Mouse (Mus musculus) forebrain, embryonic 11.5 days (tissue): ENCODE measurements at regions not wholly inside any gene's neighbourhood (a gene's known extent, or its start where the extent isn't known, plus 50 kb on each side); places are given as distances from the start of the nearest gene placed in this dataset.

Source experiments
- ATAC-seq: fragments of 200-750 bp; cut with Nextera tagmentation; replicated peaks from 2 replicates; pipeline ENCODE4 v1.8.0; 2017; ENCODE audit warnings: moderate TSS enrichment; ENCODE audit not compliant: low FRiP score
- DNase-seq: peaks from one replicate; pipeline ENCODE4 v3.0.0-alpha.2; 2017; ENCODE audit warnings: low spot score
- H3K27ac ChIP-seq: fragments of 300-500 bp; sonication (generic); 2 replicates; pipeline ENCODE4 v1.5.1; 2014; ENCODE audit warnings: low read depth, low read length
- H3K27me3 ChIP-seq: fragments of 300-500 bp; sonication (generic); 2 replicates; pipeline ENCODE4 v1.6.1; 2014; ENCODE audit warnings: mild to moderate bottlenecking, low read length, mixed read lengths; ENCODE audit not compliant: control insufficient read depth, insufficient read depth
- H3K36me3 ChIP-seq: fragments of 300-500 bp; sonication (generic); 2 replicates; pipeline ENCODE4 v1.6.1; 2014; ENCODE audit warnings: mild to moderate bottlenecking, low read length, moderate library complexity, mixed read lengths; ENCODE audit not compliant: control insufficient read depth, insufficient read depth
- H3K4me1 ChIP-seq: fragments of 300-500 bp; sonication (generic); replicated peaks from 2 replicates; pipeline ENCODE4 v1.6.1; 2014; ENCODE audit warnings: low read length, mixed read lengths; ENCODE audit not compliant: control insufficient read depth, insufficient read depth
- H3K4me2 ChIP-seq: fragments of 300-500 bp; sonication (generic); 2 replicates; pipeline ENCODE4 v1.6.1; 2014; ENCODE audit warnings: low read depth, mild to moderate bottlenecking, low read length, moderate library complexity, mixed read lengths; ENCODE audit not compliant: severe bottlenecking
- H3K4me3 ChIP-seq: fragments of 300-500 bp; sonication (generic); 2 replicates; pipeline ENCODE4 v1.5.1; 2014; ENCODE audit warnings: low read depth, low read length
- H3K9ac ChIP-seq: fragments of 300-500 bp; sonication (generic); 2 replicates; pipeline ENCODE4 v1.6.1; 2014; ENCODE audit warnings: low read length
- H3K9me3 ChIP-seq: fragments of 300-500 bp; sonication (generic); 2 replicates; pipeline ENCODE4 v1.6.1; 2016; ENCODE audit warnings: low read length, mixed read lengths; ENCODE audit not compliant: control insufficient read depth
- WGBS: fragments of 180-500 bp; shearing (Covaris S2); extraction: QIAGEN DNeasy Blood & Tissue Kit; methylation state at CpG from one replicate; pipeline ENCODE4 v1.1.7; 2014; 5-methylcytosine and 5-hydroxymethylcytosine counted together

DNA sequence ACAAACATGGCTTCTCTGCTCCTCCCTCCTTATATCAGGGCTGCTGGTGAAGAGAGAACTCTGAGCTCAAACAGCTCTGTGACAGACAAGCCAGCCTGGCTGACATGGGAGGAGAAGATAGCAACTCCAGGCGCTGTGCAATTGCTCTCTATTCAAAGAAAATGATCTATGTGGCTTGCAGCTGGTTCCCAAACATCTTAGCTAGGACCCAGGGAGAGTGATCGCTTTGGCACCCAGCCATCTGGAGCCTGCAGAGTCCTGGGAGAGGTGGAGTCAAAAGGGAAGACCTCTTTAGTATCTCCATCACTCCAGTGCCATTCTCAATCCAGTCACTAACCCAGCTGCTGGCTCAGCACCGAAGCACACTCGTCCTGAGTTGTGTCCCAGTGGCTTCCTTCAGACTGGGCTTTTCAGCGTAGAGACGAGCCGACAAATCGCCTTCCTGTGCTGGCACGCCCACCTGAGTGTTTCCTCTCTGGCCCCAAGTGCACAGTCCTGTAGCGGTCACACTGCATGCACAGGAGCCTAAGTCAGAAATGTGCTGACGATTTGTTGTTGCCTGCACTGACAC, 145.1 kb upstream of the Phyhipl start:
- 82% methylated on average over 11 of the region's 11 CpGs for WGBS
- Histone ChIP-seq H3K9me3 (no peaks in the 10 kb centered on the region), H3K4me2 (no peak overlapping the region), H3K4me1 (no peaks in the 10 kb centered on the region), H3K27ac (no peak overlapping the region), H3K36me3 (no peaks in the 10 kb centered on the region), H3K27me3 (no peaks in the 10 kb centered on the region), H3K4me3 (no peak overlapping the region), H3K9ac (no peak overlapping the region)
- DNase-seq (no peak), ATAC-seq (no peak)

DNA sequence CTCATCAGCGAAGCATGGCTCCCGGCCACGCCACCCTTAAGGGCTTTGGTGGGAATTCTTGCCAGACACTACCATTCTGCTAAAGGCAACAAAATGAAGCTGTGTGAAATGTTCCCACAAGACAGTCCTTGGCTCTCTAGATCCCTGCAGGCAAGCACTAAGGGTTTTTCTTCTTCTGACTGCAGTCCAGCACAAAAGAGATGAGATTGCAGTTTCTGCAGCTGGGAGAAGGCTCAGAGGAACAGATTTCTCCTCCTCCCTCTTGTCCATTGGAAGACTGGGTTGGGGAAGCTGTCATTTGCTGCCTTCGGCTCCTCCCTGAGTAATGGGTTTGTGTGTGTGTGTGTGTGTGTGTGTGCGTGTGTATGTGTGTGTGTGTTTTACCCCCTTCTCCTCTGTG, 144.1 kb upstream of the Phyhipl start:
- no peak for ATAC-seq
- H3K27me3 ChIP-seq = no peaks in the 10 kb centered on the region
- H3K4me3 ChIP-seq = no peak overlapping the region
- no peaks in the 10 kb centered on the region for H3K4me1 ChIP-seq
- H3K36me3 ChIP-seq = no peaks in the 10 kb centered on the region
- WGBS = 90% methylated on average over 5 of the region's 5 CpGs
- H3K9ac ChIP-seq = no peak overlapping the region
- no peak overlapping the region for H3K27ac ChIP-seq
- no peak overlapping the region for H3K4me2 ChIP-seq
- H3K9me3 ChIP-seq = no peaks in the 10 kb centered on the region
- no peak for DNase-seq

DNA sequence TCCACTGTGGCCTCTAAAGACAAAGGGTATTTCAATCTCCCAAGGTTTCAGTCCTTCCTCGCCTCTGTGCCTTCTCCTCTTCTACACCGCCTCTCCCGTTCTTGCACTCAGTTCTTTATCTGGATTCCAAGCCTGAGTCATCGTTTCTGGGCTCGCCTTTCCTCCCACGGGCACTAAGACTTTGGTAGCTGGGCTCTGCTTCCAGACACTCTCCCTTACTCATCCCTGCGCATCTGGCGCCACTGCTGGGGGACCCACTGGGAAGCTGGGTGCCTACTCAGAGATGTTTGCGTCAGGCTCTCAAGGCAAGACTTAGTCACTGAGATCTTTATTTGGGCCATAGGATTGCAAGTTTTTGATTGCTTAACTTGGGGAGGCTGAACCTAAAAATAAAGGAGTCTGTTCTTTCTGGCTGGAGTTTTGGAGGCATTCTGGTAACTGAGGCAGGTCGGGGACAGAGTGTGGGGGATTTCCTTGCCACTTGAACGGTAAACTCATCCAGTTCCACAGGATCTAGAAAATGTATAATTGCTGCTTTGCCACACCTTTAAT, 143.5 kb upstream of the Phyhipl start:
- no peaks in the 10 kb centered on the region for H3K9me3 ChIP-seq
- DNase-seq (no peak), ATAC-seq (no peak)
- H3K4me3 ChIP-seq = no peak overlapping the region
- no peak overlapping the region for H3K4me2 ChIP-seq
- no peaks in the 10 kb centered on the region for H3K4me1 ChIP-seq
- H3K27ac ChIP-seq = no peak overlapping the region
- no peak overlapping the region for H3K9ac ChIP-seq
- H3K36me3 ChIP-seq = no peaks in the 10 kb centered on the region
- WGBS = 93% methylated on average over 11 of the region's 11 CpGs
- H3K27me3 ChIP-seq = no peaks in the 10 kb centered on the region

DNA sequence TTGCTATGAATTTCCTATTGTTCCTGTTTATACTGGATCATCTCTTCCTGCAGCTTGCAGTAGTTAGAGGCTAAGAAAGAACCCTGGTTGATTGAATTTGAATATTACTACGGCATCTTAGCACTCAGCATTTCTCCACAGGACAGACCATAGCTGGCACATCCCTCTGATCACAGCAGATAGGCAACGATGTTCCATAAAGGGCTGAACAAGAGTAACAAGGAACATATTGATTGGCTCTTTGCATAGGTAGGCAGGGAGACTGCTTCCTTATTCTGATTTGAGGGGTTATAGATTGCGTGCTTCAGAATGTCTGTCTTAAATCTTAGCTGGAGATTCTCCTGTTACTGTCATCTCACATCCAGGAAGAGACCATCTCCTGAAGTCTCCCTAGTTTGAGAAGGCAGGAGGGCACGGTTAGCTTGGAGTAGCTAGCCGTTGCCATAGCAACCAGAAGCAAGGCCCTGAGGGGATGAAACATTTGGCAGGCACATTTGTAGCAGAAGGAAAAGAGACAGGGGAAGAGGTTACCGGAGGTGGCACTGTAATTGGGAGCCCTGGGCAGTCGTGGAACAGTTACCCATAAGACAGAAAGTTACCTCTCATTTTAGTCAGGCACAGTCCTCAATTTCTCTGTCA, 133.2 kb upstream of the Phyhipl start:
- ATAC-seq = no peak
- DNase-seq = no peak
- Histone ChIP-seq H3K36me3 (no peaks in the 10 kb centered on the region), H3K27ac (no peak overlapping the region), H3K9me3 (no peaks in the 10 kb centered on the region), H3K4me3 (no peak overlapping the region), H3K27me3 (no peaks in the 10 kb centered on the region), H3K9ac (no peak overlapping the region), H3K4me1 (no peaks in the 10 kb centered on the region), H3K4me2 (no peak overlapping the region)
- WGBS = 63% methylated on average over 7 of the region's 7 CpGs

DNA sequence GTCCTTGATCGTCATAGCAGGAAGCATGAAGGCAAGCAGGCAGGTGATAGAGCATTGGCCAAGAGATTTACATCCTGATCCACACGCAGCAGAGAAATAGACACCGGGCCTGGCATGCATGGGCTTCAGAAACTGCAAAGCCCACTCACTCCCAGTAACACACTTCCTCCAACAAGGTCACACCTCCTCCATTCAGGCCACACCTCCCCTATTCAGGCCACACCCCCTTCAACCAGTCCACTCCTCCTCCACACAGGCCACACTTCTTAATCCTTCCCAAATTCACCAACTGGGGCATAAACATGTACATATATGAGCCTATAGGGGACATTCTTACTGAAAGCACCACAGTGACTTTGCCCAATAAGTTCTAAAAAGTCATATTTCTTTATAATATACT, 125.3 kb upstream of the Phyhipl start:
- DNase-seq = no peak
- Histone ChIP-seq H3K36me3 (no peaks in the 10 kb centered on the region), H3K4me3 (no peak overlapping the region), H3K27me3 (no peaks in the 10 kb centered on the region), H3K9me3 (no peaks in the 10 kb centered on the region), H3K4me2 (no peak overlapping the region), H3K9ac (no peak overlapping the region), H3K27ac (no peak overlapping the region), H3K4me1 (no peaks in the 10 kb centered on the region)
- 97% methylated on average over 3 of the region's 3 CpGs for WGBS
- ATAC-seq = no peak

DNA sequence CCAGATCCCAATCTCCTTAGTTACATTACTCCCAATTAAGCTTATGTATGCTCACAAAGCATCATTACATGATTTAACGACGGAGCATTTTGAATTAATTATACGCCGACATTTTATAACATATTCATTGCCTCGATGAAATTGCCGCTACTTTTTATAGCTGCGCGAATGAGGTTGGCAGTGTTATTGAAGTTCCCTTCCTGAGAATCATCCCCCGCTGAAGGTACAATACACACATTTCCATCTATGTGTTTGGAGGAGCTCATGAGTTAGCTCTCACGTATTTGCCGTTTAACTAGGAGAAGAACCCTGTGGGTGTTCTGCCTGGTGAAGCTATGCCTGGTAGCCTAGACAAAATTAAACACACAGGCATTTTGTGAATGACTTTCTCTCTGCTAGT, 122.8 kb upstream of the Phyhipl start:
- Histone ChIP-seq H3K4me2 (no peak overlapping the region), H3K4me3 (no peak overlapping the region), H3K27me3 (no peaks in the 10 kb centered on the region), H3K9ac (no peak overlapping the region), H3K36me3 (no peaks in the 10 kb centered on the region), H3K27ac (no peak overlapping the region), H3K9me3 (no peaks in the 10 kb centered on the region), H3K4me1 (no peaks in the 10 kb centered on the region)
- no peak for ATAC-seq
- DNase-seq = no peak
- 88% methylated on average over 11 of the region's 11 CpGs for WGBS

DNA sequence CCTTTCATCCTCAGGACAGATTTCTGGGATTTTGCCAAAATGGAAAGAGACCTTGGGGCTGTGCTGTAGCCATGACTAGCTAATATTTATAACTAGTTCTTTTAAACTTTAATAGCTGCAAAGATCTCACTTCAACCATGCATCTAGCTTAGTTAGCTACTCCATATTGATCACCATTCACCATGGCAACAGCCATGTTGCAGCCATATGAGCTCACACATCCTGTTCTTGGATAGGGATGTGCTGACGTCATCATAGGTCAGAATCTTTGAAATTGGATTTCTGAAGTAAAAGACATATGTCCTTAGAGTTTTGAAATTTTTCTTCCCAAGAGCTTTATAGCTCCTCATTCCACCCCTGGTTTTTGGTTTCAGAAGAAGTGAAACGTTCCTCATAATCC, 118.8 kb upstream of the Phyhipl start:
- H3K27me3 ChIP-seq = no peaks in the 10 kb centered on the region
- no peaks in the 10 kb centered on the region for H3K9me3 ChIP-seq
- H3K27ac ChIP-seq = no peak overlapping the region
- H3K4me3 ChIP-seq = no peak overlapping the region
- 74% methylated on average over 2 of the region's 2 CpGs for WGBS
- H3K4me1 ChIP-seq = no peaks in the 10 kb centered on the region
- no peak for DNase-seq
- H3K36me3 ChIP-seq = no peaks in the 10 kb centered on the region
- ATAC-seq = no peak
- no peak overlapping the region for H3K4me2 ChIP-seq
- no peak overlapping the region for H3K9ac ChIP-seq

DNA sequence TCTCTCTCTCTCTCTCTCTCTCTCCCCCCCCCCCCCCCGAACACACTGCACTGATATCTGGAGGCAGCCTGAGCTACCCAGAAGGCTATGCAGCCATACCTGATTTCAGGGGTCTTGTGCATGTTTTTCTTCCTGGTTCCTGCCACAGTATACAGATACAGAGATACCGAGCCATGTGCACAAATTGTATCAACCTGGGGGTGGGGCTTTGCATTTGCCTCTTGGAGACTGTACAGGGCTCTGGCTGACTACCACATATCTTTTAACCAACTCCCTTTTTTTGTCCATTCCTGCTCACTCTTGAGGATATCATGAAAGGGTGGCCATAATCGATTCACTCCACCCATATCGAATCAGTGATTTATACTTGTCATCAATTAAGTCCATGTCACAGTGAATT, 118.4 kb upstream of the Phyhipl start:
- H3K4me3 ChIP-seq = no peak overlapping the region
- DNase-seq (no peak), ATAC-seq (no peak)
- no peaks in the 10 kb centered on the region for H3K36me3 ChIP-seq
- no peaks in the 10 kb centered on the region for H3K9me3 ChIP-seq
- no peaks in the 10 kb centered on the region for H3K27me3 ChIP-seq
- 88% methylated on average over 4 of the region's 4 CpGs for WGBS
- no peaks in the 10 kb centered on the region for H3K4me1 ChIP-seq
- no peak overlapping the region for H3K27ac ChIP-seq
- H3K4me2 ChIP-seq = no peak overlapping the region
- H3K9ac ChIP-seq = no peak overlapping the region

DNA sequence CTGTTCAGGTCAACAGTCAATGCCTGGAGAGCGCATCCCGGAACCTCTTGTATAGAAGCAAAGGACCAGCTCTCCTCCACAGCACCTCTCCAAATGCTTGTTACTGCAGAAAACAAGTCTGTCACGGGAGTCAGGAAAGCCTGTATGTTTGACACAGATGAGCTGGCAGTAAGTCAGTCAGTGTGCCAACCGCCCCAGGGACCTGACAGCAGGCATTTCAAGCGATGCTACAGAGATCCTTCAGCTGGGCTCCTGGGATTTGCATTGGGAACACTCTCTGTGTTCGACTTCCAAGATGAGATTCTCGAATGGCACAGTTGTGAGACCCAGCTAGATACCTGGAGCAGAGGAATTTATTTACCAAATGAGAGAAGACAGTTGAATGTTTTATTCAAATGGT, 111.7 kb upstream of the Phyhipl start:
- no peak for DNase-seq
- no peak for ATAC-seq
- Histone ChIP-seq H3K4me2 (no peak overlapping the region), H3K36me3 (no peaks in the 10 kb centered on the region), H3K9me3 (no peaks in the 10 kb centered on the region), H3K4me3 (no peak overlapping the region), H3K27me3 (no peaks in the 10 kb centered on the region), H3K27ac (no peak overlapping the region), H3K9ac (no peak overlapping the region), H3K4me1 (no peaks in the 10 kb centered on the region)
- WGBS = 86% methylated on average over 7 of the region's 7 CpGs
